Mouse (Mus musculus): ENCODE data around the gene Prg3. TPM values are rescaled to one million over a fixed set of nuclear protein-coding genes. Genes with fewer than 3 reads are reported as not detected.

Gene Prg3
- total and polyA plus RNA-seq, 3 experiments: 0.42 to 92.3 TPM; not detected in 1

DNA sequence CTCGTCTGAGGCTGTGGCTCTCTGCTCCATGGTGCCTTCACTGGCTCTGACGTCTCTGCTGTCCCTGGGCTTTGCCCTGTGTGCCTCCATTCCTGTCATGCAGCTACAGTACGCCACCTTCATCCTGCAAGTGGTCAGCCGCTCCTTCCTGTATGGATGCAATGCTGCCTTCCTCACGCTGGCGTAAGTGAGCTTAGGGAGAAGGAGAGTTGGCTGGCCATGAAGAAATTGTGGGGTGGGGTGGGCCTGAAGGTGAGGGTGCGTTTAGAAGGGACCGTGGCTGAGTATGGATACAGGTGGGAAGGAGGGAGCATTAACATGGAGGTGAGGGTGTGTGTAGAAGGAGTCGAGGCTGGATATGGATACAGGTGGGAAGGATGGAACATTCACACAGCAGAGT is 32.6 kb upstream of the Prg3 start:
- TF ChIP-seq GATA1 (IDR thresholded peaks at IDR 0.05; ENCODE audit: borderline replicate concordance, low read length): no peak
- TF ChIP-seq POLR2AphosphoS5 (IDR thresholded peaks at IDR 0.05; ENCODE audit: insufficient replicate concordance, low read depth, low read length): no peak
- no peak for TF ChIP-seq GATA2 (IDR thresholded peaks at IDR 0.05; ENCODE audit: borderline replicate concordance, low read depth, low read length)
- TF ChIP-seq CTCF (IDR thresholded peaks at IDR 0.05; ENCODE audit: low read depth, low read length): no peak
- TF ChIP-seq TAL1 (conservative IDR thresholded peaks at IDR 0.05; ENCODE audit: low read depth, low read length): no peak
- no peak overlapping the region for H3K4me3 ChIP-seq (ENCODE audit: low read depth, low read length)
- H3K4me1 ChIP-seq (ENCODE audit: insufficient read depth, low read depth, low read length): peaks cover 31% of the 10 kb centered on the region
- ATAC-seq (ENCODE audit: extremely low read depth, insufficient number of reproducible peaks, low FRiP score, poor library complexity, severe bottlenecking) (no peak), DNase-seq (ENCODE audit: low spot score) (no peak)
- no peaks in the 10 kb centered on the region for H3K9me3 ChIP-seq (replicated peaks)
- peaks cover 89% of the 10 kb centered on the region for H3K36me3 ChIP-seq (replicated peaks)
- no peaks in the 10 kb centered on the region for H3K27me3 ChIP-seq (ENCODE audit: insufficient read depth, low read length)

DNA sequence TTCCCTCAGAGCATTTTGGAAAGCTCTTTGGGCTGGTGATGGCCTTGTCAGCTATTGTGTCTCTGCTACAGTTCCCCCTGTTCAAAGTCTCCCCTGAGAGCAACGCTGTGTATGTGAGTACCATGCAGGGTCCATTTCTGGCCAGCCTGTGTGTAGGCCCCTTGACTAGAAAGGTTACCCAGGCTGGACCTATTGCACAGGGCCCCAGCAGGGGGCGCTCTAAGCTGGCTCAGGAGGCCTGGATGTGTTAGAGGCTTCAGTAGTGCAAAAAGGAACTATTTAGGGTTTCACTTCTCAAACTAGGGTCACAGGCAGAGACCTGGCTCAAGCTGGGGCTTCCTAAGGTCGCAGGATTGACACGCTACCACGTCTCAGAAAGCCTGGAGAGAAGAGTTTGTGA is 31.7 kb upstream of the Prg3 start:
- peak; percentile 90 for TF ChIP-seq CTCF (IDR thresholded peaks at IDR 0.05; ENCODE audit: low read depth, low read length)
- TF ChIP-seq TAL1 (conservative IDR thresholded peaks at IDR 0.05; ENCODE audit: low read depth, low read length): no peak
- no peak for TF ChIP-seq POLR2AphosphoS5 (IDR thresholded peaks at IDR 0.05; ENCODE audit: insufficient replicate concordance, low read depth, low read length)
- TF ChIP-seq GATA1 (IDR thresholded peaks at IDR 0.05; ENCODE audit: borderline replicate concordance, low read length): no peak
- TF ChIP-seq GATA2 (IDR thresholded peaks at IDR 0.05; ENCODE audit: borderline replicate concordance, low read depth, low read length): no peak
- Histone ChIP-seq H3K9me3 (replicated peaks) (no peaks in the 10 kb centered on the region), H3K36me3 (replicated peaks) (peaks cover 81% of the 10 kb centered on the region), H3K4me1 (ENCODE audit: insufficient read depth, low read depth, low read length) (peaks cover 31% of the 10 kb centered on the region), H3K4me3 (ENCODE audit: low read depth, low read length) (no peak overlapping the region), H3K27me3 (ENCODE audit: insufficient read depth, low read length) (no peaks in the 10 kb centered on the region)
- DNase-seq (ENCODE audit: low spot score) (peak; percentile 45), ATAC-seq (ENCODE audit: extremely low read depth, insufficient number of reproducible peaks, low FRiP score, poor library complexity, severe bottlenecking) (peak; percentile 50; the same call in 1 of the 2 replicates)

GRCm38 (mm10) chr2:84958588-84959264 is 29.3 kb upstream of the Prg3 start:
- peak; percentile 30; the same call in 1 of the 2 replicates for ATAC-seq (ENCODE audit: extremely low read depth, insufficient number of reproducible peaks, low FRiP score, poor library complexity, severe bottlenecking)
- no peak overlapping the region for H3K4me3 ChIP-seq (ENCODE audit: low read depth, low read length)
- no peak for DNase-seq (ENCODE audit: low spot score)
- H3K9me3 ChIP-seq (replicated peaks): no peaks in the 10 kb centered on the region
- TF ChIP-seq GATA1 (IDR thresholded peaks at IDR 0.05; ENCODE audit: borderline replicate concordance, low read length): no peak
- no peak for TF ChIP-seq TAL1 (conservative IDR thresholded peaks at IDR 0.05; ENCODE audit: low read depth, low read length)
- TF ChIP-seq GATA2 (IDR thresholded peaks at IDR 0.05; ENCODE audit: borderline replicate concordance, low read depth, low read length): no peak
- TF ChIP-seq CTCF (IDR thresholded peaks at IDR 0.05; ENCODE audit: low read depth, low read length): no peak
- no peak for TF ChIP-seq POLR2AphosphoS5 (IDR thresholded peaks at IDR 0.05; ENCODE audit: insufficient replicate concordance, low read depth, low read length)
- peaks cover 25% of the 10 kb centered on the region for H3K4me1 ChIP-seq (ENCODE audit: insufficient read depth, low read depth, low read length)
- H3K27me3 ChIP-seq (ENCODE audit: insufficient read depth, low read length): no peaks in the 10 kb centered on the region
- peaks cover 61% of the 10 kb centered on the region for H3K36me3 ChIP-seq (replicated peaks)

DNA sequence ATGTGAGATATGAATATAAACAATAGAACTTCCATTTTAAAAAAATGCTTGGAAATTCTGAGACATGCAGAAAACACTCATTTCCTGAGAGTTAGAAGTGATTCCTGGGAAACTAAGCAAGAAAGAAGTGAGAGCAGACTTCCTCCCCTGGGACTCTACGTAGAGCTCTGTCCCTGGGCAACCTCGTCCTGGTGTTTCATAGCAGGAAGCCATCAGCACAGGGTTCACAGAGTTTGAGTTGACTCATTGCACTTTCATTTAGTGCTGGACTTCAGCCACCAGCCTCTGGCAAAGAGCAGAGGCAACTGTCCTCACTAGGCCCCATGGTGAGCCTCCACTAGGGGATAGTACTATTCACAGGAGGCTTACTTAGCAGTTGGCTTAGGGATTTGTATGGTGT is 26.7 kb upstream of the Prg3 start:
- Histone ChIP-seq H3K9me3 (replicated peaks) (no peaks in the 10 kb centered on the region), H3K27me3 (ENCODE audit: insufficient read depth, low read length) (no peaks in the 10 kb centered on the region), H3K36me3 (replicated peaks) (peaks cover 41% of the 10 kb centered on the region), H3K4me1 (ENCODE audit: insufficient read depth, low read depth, low read length) (peaks cover 11% of the 10 kb centered on the region), H3K4me3 (ENCODE audit: low read depth, low read length) (no peak overlapping the region)
- TF ChIP-seq TAL1 (conservative IDR thresholded peaks at IDR 0.05; ENCODE audit: low read depth, low read length): no peak
- no peak for TF ChIP-seq GATA2 (IDR thresholded peaks at IDR 0.05; ENCODE audit: borderline replicate concordance, low read depth, low read length)
- TF ChIP-seq CTCF (IDR thresholded peaks at IDR 0.05; ENCODE audit: low read depth, low read length): no peak
- no peak for TF ChIP-seq POLR2AphosphoS5 (IDR thresholded peaks at IDR 0.05; ENCODE audit: insufficient replicate concordance, low read depth, low read length)
- TF ChIP-seq GATA1 (IDR thresholded peaks at IDR 0.05; ENCODE audit: borderline replicate concordance, low read length): no peak
- DNase-seq (ENCODE audit: low spot score) (no peak), ATAC-seq (ENCODE audit: extremely low read depth, insufficient number of reproducible peaks, low FRiP score, poor library complexity, severe bottlenecking) (no peak)

- H3K4me3 ChIP-seq (ENCODE audit: low read depth, low read length): no peak overlapping the region
- peaks cover 11% of the 10 kb centered on the region for H3K4me1 ChIP-seq (ENCODE audit: insufficient read depth, low read depth, low read length)
- ATAC-seq (ENCODE audit: extremely low read depth, insufficient number of reproducible peaks, low FRiP score, poor library complexity, severe bottlenecking) (no peak), DNase-seq (ENCODE audit: low spot score) (no peak)
- TF ChIP-seq GATA1 (IDR thresholded peaks at IDR 0.05; ENCODE audit: borderline replicate concordance, low read length): no peak
- no peak for TF ChIP-seq POLR2AphosphoS5 (IDR thresholded peaks at IDR 0.05; ENCODE audit: insufficient replicate concordance, low read depth, low read length)
- no peak for TF ChIP-seq CTCF (IDR thresholded peaks at IDR 0.05; ENCODE audit: low read depth, low read length)
- TF ChIP-seq GATA2 (IDR thresholded peaks at IDR 0.05; ENCODE audit: borderline replicate concordance, low read depth, low read length): no peak
- TF ChIP-seq TAL1 (conservative IDR thresholded peaks at IDR 0.05; ENCODE audit: low read depth, low read length): no peak
- no peaks in the 10 kb centered on the region for H3K9me3 ChIP-seq (replicated peaks)
- H3K36me3 ChIP-seq (replicated peaks): peaks cover 35% of the 10 kb centered on the region
- no peaks in the 10 kb centered on the region for H3K27me3 ChIP-seq (ENCODE audit: insufficient read depth, low read length)
These were observed 26.1 kb upstream of the Prg3 start for GRCm38 (mm10) chr2:84961901-84962300.

- Histone ChIP-seq H3K4me3 (ENCODE audit: low read depth, low read length) (no peak overlapping the region), H3K9me3 (replicated peaks) (no peaks in the 10 kb centered on the region), H3K27me3 (ENCODE audit: insufficient read depth, low read length) (no peaks in the 10 kb centered on the region), H3K36me3 (replicated peaks) (peaks cover 24% of the 10 kb centered on the region), H3K4me1 (ENCODE audit: insufficient read depth, low read depth, low read length) (peaks cover 16% of the 10 kb centered on the region)
- TF ChIP-seq GATA2 (IDR thresholded peaks at IDR 0.05; ENCODE audit: borderline replicate concordance, low read depth, low read length) (no peak), POLR2AphosphoS5 (IDR thresholded peaks at IDR 0.05; ENCODE audit: insufficient replicate concordance, low read depth, low read length) (no peak), TAL1 (conservative IDR thresholded peaks at IDR 0.05; ENCODE audit: low read depth, low read length) (no peak), GATA1 (IDR thresholded peaks at IDR 0.05; ENCODE audit: borderline replicate concordance, low read length) (no peak), CTCF (IDR thresholded peaks at IDR 0.05; ENCODE audit: low read depth, low read length) (no peak)
- no peak for ATAC-seq (ENCODE audit: extremely low read depth, insufficient number of reproducible peaks, low FRiP score, poor library complexity, severe bottlenecking)
- DNase-seq (ENCODE audit: low spot score): no peak
These were observed 25.0 kb upstream of the Prg3 start for GRCm38 (mm10) chr2:84962906-84963507.
